Mouse (Mus musculus) thymus, adult 18-20 months (tissue): ENCODE data around the gene Azi2.
A peak's percentile ranks its signal among the peaks of the same experiment; 100 is the strongest.

ENCODE experiments used
- DNase-seq, 2 experiments: peaks; one replicate each; pipeline ENCODE4 v3.0.0; 2022; ENCODE audit warnings: mixed read lengths in 2 of 2

Gene Azi2

GRCm38 (mm10) chr9:118083834-118084233 is 43.5 kb downstream of the Azi2 start:
- DNase-seq, result no peak

- no peak for DNase-seq
These were observed 59.1 kb downstream of the Azi2 start for GRCm38 (mm10) chr9:118099395-118099794.

DNA sequence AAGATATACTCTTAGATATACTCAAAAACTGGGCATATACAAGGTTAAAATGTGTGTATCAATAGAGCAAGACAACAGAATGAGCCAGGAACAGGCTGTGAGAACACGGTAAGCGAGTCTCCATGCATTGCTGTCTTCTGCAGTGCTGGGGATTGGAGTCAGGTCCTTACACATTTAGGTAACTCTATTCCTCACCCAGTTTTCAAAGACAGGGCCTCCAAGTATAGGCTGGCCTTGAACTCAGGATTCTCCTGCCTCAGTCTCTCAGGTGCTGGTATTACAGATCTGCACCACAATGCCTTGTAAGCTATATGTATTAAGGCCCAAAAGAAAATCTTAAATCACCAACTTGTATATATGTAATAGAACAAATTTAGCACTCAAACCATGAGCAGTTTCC is 60.2 kb downstream of the Azi2 start:
- DNase-seq, result no peak

- no peak for DNase-seq
These were observed 61.5 kb downstream of the Azi2 start for GRCm38 (mm10) chr9:118101802-118102201.

GRCm38 (mm10) chr9:118108527-118109011 is 68.3 kb downstream of the Azi2 start:
- no peak for DNase-seq

- DNase-seq, result peak; percentile 1 to 7
These were observed 69.5 kb downstream of the Azi2 start for GRCm38 (mm10) chr9:118109697-118110359.

GRCm38 (mm10) chr9:118110360-118110710 is 70.0 kb downstream of the Azi2 start:
- no peak for DNase-seq
